Mouse (Mus musculus): ENCODE measurements around the gene Ring1. TPM values are rescaled to one million over a fixed set of nuclear protein-coding genes. Genes with fewer than 3 reads are reported as not detected.

Gene Ring1
- polyA plus RNA-seq, 2 experiments: 7.0 to 54.0 TPM

GRCm38 (mm10) chr17:34022414-34022783 lies 2.1 kb downstream of the Ring1 start:
- no peak overlapping the region for H3K9ac ChIP-seq (ENCODE audit: low read depth, low read length, severe bottlenecking)
- no peak for TF ChIP-seq POLR2A (IDR thresholded peaks at IDR 0.05; ENCODE audit: borderline replicate concordance, extremely low read depth, insufficient read depth, insufficient read length)
- peaks cover 27% of the 10 kb centered on the region for H3K4me1 ChIP-seq (ENCODE audit: control insufficient read depth, insufficient read depth, low read length)
- no peak for DNase-seq (ENCODE audit: low spot score)
- H3K9me3 ChIP-seq (ENCODE audit: control insufficient read depth, low read length): no peaks in the 10 kb centered on the region
- peaks cover 22% of the 10 kb centered on the region; the same call in 1 of the 2 replicates for H3K36me3 ChIP-seq (ENCODE audit: control insufficient read depth, insufficient read depth, low read length)
- no peak for ATAC-seq (ENCODE audit: low FRiP score, low read depth)
- H3K4me2 ChIP-seq (replicated peaks; ENCODE audit: low read depth, low read length, severe bottlenecking): no peak overlapping the region
- no peak overlapping the region for H3K4me3 ChIP-seq (replicated peaks; ENCODE audit: low read length)
- no peak overlapping the region for H3K27ac ChIP-seq (replicated peaks; ENCODE audit: low read depth, low read length)
- H3K27me3 ChIP-seq (ENCODE audit: control insufficient read depth, insufficient read depth, low read length): no peaks in the 10 kb centered on the region
- 86% methylated on average over 10 of the region's 14 CpGs for WGBS

- Histone ChIP-seq H3K27me3 (ENCODE audit: control insufficient read depth, insufficient read depth, low read length) (no peaks in the 10 kb centered on the region), H3K27ac (replicated peaks; ENCODE audit: low read depth, low read length) (no peak overlapping the region), H3K4me1 (ENCODE audit: control insufficient read depth, insufficient read depth, low read length) (peaks cover 20% of the 10 kb centered on the region), H3K9me3 (ENCODE audit: control insufficient read depth, low read length) (no peaks in the 10 kb centered on the region), H3K4me2 (replicated peaks; ENCODE audit: low read depth, low read length, severe bottlenecking) (no peak overlapping the region), H3K9ac (ENCODE audit: low read depth, low read length, severe bottlenecking) (no peak overlapping the region), H3K36me3 (ENCODE audit: control insufficient read depth, insufficient read depth, low read length) (peaks cover 22% of the 10 kb centered on the region; the same call in 1 of the 2 replicates), H3K4me3 (replicated peaks; ENCODE audit: low read length) (no peak overlapping the region)
- TF ChIP-seq POLR2A (IDR thresholded peaks at IDR 0.05; ENCODE audit: borderline replicate concordance, extremely low read depth, insufficient read depth, insufficient read length): no peak
- WGBS: 94% methylated on average over 21 of the region's 23 CpGs
- no peak for DNase-seq (ENCODE audit: low spot score)
- no peak for ATAC-seq (ENCODE audit: low FRiP score, low read depth)
Observed at GRCm38 (mm10) chr17:34021539-34022413, 2.7 kb downstream of the Ring1 start.

GRCm38 (mm10) chr17:34013436-34013835 lies 11.0 kb downstream of the Ring1 start:
- no peak for TF ChIP-seq POLR2A (IDR thresholded peaks at IDR 0.05; ENCODE audit: borderline replicate concordance, extremely low read depth, insufficient read depth, insufficient read length)
- no peak for ATAC-seq (ENCODE audit: low FRiP score, low read depth)
- H3K4me3 ChIP-seq (replicated peaks; ENCODE audit: low read length): no peak overlapping the region
- no peaks in the 10 kb centered on the region for H3K9me3 ChIP-seq (ENCODE audit: control insufficient read depth, low read length)
- no peak overlapping the region for H3K4me2 ChIP-seq (replicated peaks; ENCODE audit: low read depth, low read length, severe bottlenecking)
- no peaks in the 10 kb centered on the region for H3K27me3 ChIP-seq (ENCODE audit: control insufficient read depth, insufficient read depth, low read length)
- no peaks in the 10 kb centered on the region for H3K36me3 ChIP-seq (ENCODE audit: control insufficient read depth, insufficient read depth, low read length)
- no peaks in the 10 kb centered on the region for H3K4me1 ChIP-seq (ENCODE audit: control insufficient read depth, insufficient read depth, low read length)
- WGBS: 94% methylated on average over 8 of the region's 8 CpGs
- no peak for DNase-seq (ENCODE audit: low spot score)
- no peak overlapping the region for H3K9ac ChIP-seq (ENCODE audit: low read depth, low read length, severe bottlenecking)
- no peak overlapping the region for H3K27ac ChIP-seq (replicated peaks; ENCODE audit: low read depth, low read length)

GRCm38 (mm10) chr17:34010156-34010555 lies 14.3 kb downstream of the Ring1 start:
- ATAC-seq (ENCODE audit: low FRiP score, low read depth): no peak
- no peaks in the 10 kb centered on the region for H3K9me3 ChIP-seq (ENCODE audit: control insufficient read depth, low read length)
- 89% methylated on average over 3 of the region's 5 CpGs for WGBS

GRCm38 (mm10) chr17:34006570-34006969 lies 17.9 kb downstream of the Ring1 start:
- Histone ChIP-seq H3K4me2 (replicated peaks; ENCODE audit: low read depth, low read length, severe bottlenecking) (no peak overlapping the region), H3K4me1 (ENCODE audit: control insufficient read depth, insufficient read depth, low read length) (no peaks in the 10 kb centered on the region), H3K36me3 (ENCODE audit: control insufficient read depth, insufficient read depth, low read length) (no peaks in the 10 kb centered on the region), H3K27me3 (ENCODE audit: control insufficient read depth, insufficient read depth, low read length) (peaks cover 6% of the 10 kb centered on the region; the same call in 1 of the 2 replicates), H3K9ac (ENCODE audit: low read depth, low read length, severe bottlenecking) (no peak overlapping the region), H3K4me3 (replicated peaks; ENCODE audit: low read length) (no peak overlapping the region), H3K27ac (replicated peaks; ENCODE audit: low read depth, low read length) (no peak overlapping the region), H3K9me3 (ENCODE audit: control insufficient read depth, low read length) (no peaks in the 10 kb centered on the region)
- DNase-seq (ENCODE audit: low spot score): no peak
- ATAC-seq (ENCODE audit: low FRiP score, low read depth): no peak
- WGBS: 31% methylated on average over 2 of the region's 2 CpGs
- TF ChIP-seq POLR2A (IDR thresholded peaks at IDR 0.05; ENCODE audit: borderline replicate concordance, extremely low read depth, insufficient read depth, insufficient read length): no peak

More at GRCm38 (mm10) chr17:34010156-34010555, 14.3 kb downstream of the Ring1 start:
- Histone ChIP-seq H3K27me3 (ENCODE audit: control insufficient read depth, insufficient read depth, low read length) (no peaks in the 10 kb centered on the region), H3K4me3 (replicated peaks; ENCODE audit: low read length) (no peak overlapping the region), H3K36me3 (ENCODE audit: control insufficient read depth, insufficient read depth, low read length) (no peaks in the 10 kb centered on the region), H3K9ac (ENCODE audit: low read depth, low read length, severe bottlenecking) (no peak overlapping the region), H3K4me2 (replicated peaks; ENCODE audit: low read depth, low read length, severe bottlenecking) (no peak overlapping the region), H3K4me1 (ENCODE audit: control insufficient read depth, insufficient read depth, low read length) (no peaks in the 10 kb centered on the region), H3K27ac (replicated peaks; ENCODE audit: low read depth, low read length) (no peak overlapping the region)
- TF ChIP-seq POLR2A (IDR thresholded peaks at IDR 0.05; ENCODE audit: borderline replicate concordance, extremely low read depth, insufficient read depth, insufficient read length): no peak
- no peak for DNase-seq (ENCODE audit: low spot score)

Data from limb, embryonic 14.5 days (tissue).